Mouse (Mus musculus) CD8-positive naive resting alpha-beta T cell, adult 2 months (primary cell): ENCODE measurements around the gene Trim17.
"Not testable (repeated sequence)": the region's sequence is repeated elsewhere in the genome, so short reads cannot be mapped to it uniquely, and the experiment has no call there.

Experiments
- DNase-seq, 2 experiments: peaks; one replicate each; pipeline ENCODE4 v3.0.0; 2022; ENCODE audit warnings: low read depth in 2 of 2, low spot score in 2 of 2

Trim17 gene

GRCm38 (mm10) chr11:58947798-58948528 is 6.5 kb upstream of the Trim17 start:
- peak in 1 of 2 experiments; percentile 31 for DNase-seq

GRCm38 (mm10) chr11:58948542-58949479 is 5.7 kb upstream of the Trim17 start, which contains the start of gene Hist3h2ba:
Gene Hist3h2ba (plus strand): TSS chr11:58948920.
- peak; percentile 30 to 57 for DNase-seq

- no peak for DNase-seq
Measured at GRCm38 (mm10) chr11:58949480-58950431, 4.7 kb upstream of the Trim17 start.

GRCm38 (mm10) chr11:58951210-58951609 is 3.3 kb upstream of the Trim17 start:
- no peak for DNase-seq

GRCm38 (mm10) chr11:58953351-58954169 is 925 bp upstream of the Trim17 start:
- DNase-seq = no peak

GRCm38 (mm10) chr11:58954170-58954419 is 390 bp upstream of the Trim17 start:
- not testable (repeated sequence) for DNase-seq

- no peak for DNase-seq
Measured at GRCm38 (mm10) chr11:58955143-58955867, 820 bp downstream of the Trim17 start.

GRCm38 (mm10) chr11:58955868-58956257 is 1.4 kb downstream of the Trim17 start:
- no peak for DNase-seq

GRCm38 (mm10) chr11:58957226-58957914 is 2.9 kb downstream of the Trim17 start:
- DNase-seq = no peak

- DNase-seq = no peak
Measured at GRCm38 (mm10) chr11:58958536-58958935, 4.1 kb downstream of the Trim17 start.

GRCm38 (mm10) chr11:58959186-58959825 is 4.8 kb downstream of the Trim17 start:
- no peak for DNase-seq

GRCm38 (mm10) chr11:58959921-58960465 is 5.5 kb downstream of the Trim17 start:
- DNase-seq = peak; percentile 73 to 76

GRCm38 (mm10) chr11:58961364-58962177 is 7.1 kb downstream of the Trim17 start:
- no peak for DNase-seq

GRCm38 (mm10) chr11:58963543-58963942 is 9.1 kb downstream of the Trim17 start:
- DNase-seq = peak in 1 of 2 experiments; percentile 21

GRCm38 (mm10) chr11:58964216-58964615 is 9.7 kb downstream of the Trim17 start:
- DNase-seq = no peak

GRCm38 (mm10) chr11:58965001-58965760 is 10.7 kb downstream of the Trim17 start:
- DNase-seq = no peak

- peak; percentile 26 to 61 for DNase-seq
Measured at GRCm38 (mm10) chr11:58967346-58967745, 12.9 kb downstream of the Trim17 start.
